Mouse (Mus musculus): Measurements from ENCODE around the gene Rai1. TPM values are rescaled to one million over a fixed set of nuclear protein-coding genes. Genes with fewer than 3 reads are reported as not detected.

Rai1 gene
- polyA plus RNA-seq, 1 experiment from 2014 or later: 22.9 TPM

- H3K4me1 ChIP-seq (replicated peaks; ENCODE audit: control insufficient read depth, insufficient read depth, low read length): peaks cover 4% of the 10 kb centered on the region; the same call in 1 of the 2 replicates
- H3K4me2 ChIP-seq (ENCODE audit: low read depth, low read length): no peak overlapping the region
- peaks cover 7% of the 10 kb centered on the region for H3K9me3 ChIP-seq (ENCODE audit: control insufficient read depth, low read length)
- no peak overlapping the region for H3K4me3 ChIP-seq (ENCODE audit: low read length)
- peaks cover 61% of the 10 kb centered on the region for H3K36me3 ChIP-seq (ENCODE audit: control insufficient read depth, insufficient read depth, low read length)
- no peaks in the 10 kb centered on the region for H3K27me3 ChIP-seq (ENCODE audit: control insufficient read depth, insufficient read depth, low read depth, low read length)
- H3K27ac ChIP-seq (ENCODE audit: low read length): no peak overlapping the region
- H3K9ac ChIP-seq (ENCODE audit: low read length): no peak overlapping the region
- no peak for ATAC-seq (ENCODE audit: low read depth)
- 74% methylated on average over 12 of the region's 12 CpGs for WGBS
Observed at GRCm38 (mm10) chr11:60198651-60199050, 93.8 kb downstream of the Rai1 start.

DNA sequence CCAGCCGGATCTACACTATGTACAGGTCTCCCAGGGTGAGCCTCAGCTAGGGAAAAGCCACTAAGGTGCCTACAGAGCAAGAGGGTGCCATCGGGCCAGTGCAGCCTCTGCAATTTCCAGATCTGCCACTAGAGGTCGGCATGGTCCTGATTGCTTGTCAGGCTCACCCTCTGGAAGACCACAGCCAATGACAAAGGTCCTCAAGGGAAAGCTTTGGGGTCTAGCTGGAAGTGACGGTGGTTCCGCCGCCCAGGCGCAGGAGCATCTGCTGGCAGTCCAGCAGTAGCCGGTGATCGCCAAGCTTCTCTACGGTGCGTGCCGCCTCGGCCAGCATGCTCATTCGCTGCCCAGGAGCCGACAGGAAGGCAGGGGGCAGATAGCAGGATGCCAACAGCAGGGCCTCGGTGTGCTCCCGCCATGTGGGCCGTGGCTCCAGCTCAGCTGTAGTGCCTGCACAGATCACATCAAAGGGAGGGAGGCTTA lies 94.9 kb downstream of the Rai1 start:
- Histone ChIP-seq H3K9me3 (ENCODE audit: control insufficient read depth, low read length) (peaks cover 4% of the 10 kb centered on the region), H3K4me1 (replicated peaks; ENCODE audit: control insufficient read depth, insufficient read depth, low read length) (peaks cover 4% of the 10 kb centered on the region; the same call in 1 of the 2 replicates), H3K36me3 (ENCODE audit: control insufficient read depth, insufficient read depth, low read length) (peaks cover 62% of the 10 kb centered on the region), H3K9ac (ENCODE audit: low read length) (no peak overlapping the region), H3K27ac (ENCODE audit: low read length) (peak overlapping the region; percentile 40; the same call in 1 of the 2 replicates), H3K27me3 (ENCODE audit: control insufficient read depth, insufficient read depth, low read depth, low read length) (no peaks in the 10 kb centered on the region), H3K4me3 (ENCODE audit: low read length) (no peak overlapping the region), H3K4me2 (ENCODE audit: low read depth, low read length) (peak overlapping the region; percentile 24; the same call in 1 of the 2 replicates)
- 17% methylated on average over 18 of the region's 18 CpGs for WGBS
- ATAC-seq (ENCODE audit: low read depth): peak; percentile 78

DNA sequence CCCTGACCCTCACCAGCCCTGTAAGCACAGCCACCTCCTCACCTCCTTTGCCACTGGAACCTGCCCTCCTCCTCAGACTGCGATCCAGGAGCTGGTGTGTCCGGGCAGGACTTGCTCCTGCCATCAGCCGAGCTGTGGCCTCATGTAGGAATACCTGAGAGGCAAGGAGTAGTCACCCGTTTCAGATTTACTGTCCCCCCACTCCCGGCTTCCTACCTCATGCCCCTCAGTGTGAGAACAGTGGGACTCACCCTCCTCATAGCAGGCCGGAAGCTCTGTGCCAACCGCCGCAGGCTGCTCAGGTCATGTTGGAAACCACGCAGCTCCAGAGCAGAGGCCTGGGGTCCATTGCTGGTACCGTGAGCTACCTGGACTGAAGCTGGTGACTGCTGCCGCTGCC lies 95.6 kb downstream of the Rai1 start:
- H3K4me3 ChIP-seq (ENCODE audit: low read length): no peak overlapping the region
- peaks cover 6% of the 10 kb centered on the region for H3K4me1 ChIP-seq (replicated peaks; ENCODE audit: control insufficient read depth, insufficient read depth, low read length)
- no peaks in the 10 kb centered on the region for H3K9me3 ChIP-seq (ENCODE audit: control insufficient read depth, low read length)
- no peak overlapping the region for H3K9ac ChIP-seq (ENCODE audit: low read length)
- WGBS: 84% methylated on average over 11 of the region's 11 CpGs
- H3K27ac ChIP-seq (ENCODE audit: low read length): no peak overlapping the region
- no peaks in the 10 kb centered on the region for H3K27me3 ChIP-seq (ENCODE audit: control insufficient read depth, insufficient read depth, low read depth, low read length)
- no peak overlapping the region for H3K4me2 ChIP-seq (ENCODE audit: low read depth, low read length)
- H3K36me3 ChIP-seq (ENCODE audit: control insufficient read depth, insufficient read depth, low read length): peaks cover 58% of the 10 kb centered on the region
- ATAC-seq (ENCODE audit: low read depth): no peak

- Histone ChIP-seq H3K27ac (ENCODE audit: low read length) (no peak overlapping the region), H3K4me1 (replicated peaks; ENCODE audit: control insufficient read depth, insufficient read depth, low read length) (peaks cover 28% of the 10 kb centered on the region), H3K27me3 (ENCODE audit: control insufficient read depth, insufficient read depth, low read depth, low read length) (no peaks in the 10 kb centered on the region), H3K4me2 (ENCODE audit: low read depth, low read length) (no peak overlapping the region), H3K9me3 (ENCODE audit: control insufficient read depth, low read length) (no peaks in the 10 kb centered on the region), H3K9ac (ENCODE audit: low read length) (no peak overlapping the region), H3K36me3 (ENCODE audit: control insufficient read depth, insufficient read depth, low read length) (peaks cover 64% of the 10 kb centered on the region), H3K4me3 (ENCODE audit: low read length) (no peak overlapping the region)
- ATAC-seq (ENCODE audit: low read depth): no peak
- WGBS: 87% methylated on average over 26 of the region's 26 CpGs
Observed at GRCm38 (mm10) chr11:60202710-60203638, 98.2 kb downstream of the Rai1 start.

DNA sequence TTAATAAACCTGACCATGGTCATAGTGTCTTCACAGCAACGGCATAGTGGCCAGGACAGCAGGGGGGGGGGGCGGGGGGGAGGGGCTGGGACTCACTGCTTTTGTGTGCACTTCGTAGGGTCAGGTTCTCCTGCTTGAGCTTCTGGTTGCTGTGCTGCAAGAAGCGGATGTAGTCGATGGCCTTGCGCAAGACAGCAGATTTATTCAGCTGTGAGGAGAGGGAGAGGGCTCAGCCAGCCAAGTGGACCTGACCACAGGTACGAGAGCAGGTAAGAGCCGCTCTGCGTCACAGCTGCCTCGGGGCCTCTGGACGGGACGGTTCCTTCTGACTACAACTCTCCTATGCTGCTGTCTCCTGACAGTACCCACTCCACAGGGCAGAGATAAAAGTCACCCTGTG lies 100.2 kb downstream of the Rai1 start:
- Histone ChIP-seq H3K27ac (ENCODE audit: low read length) (peak overlapping the region; percentile 62), H3K9ac (ENCODE audit: low read length) (no peak overlapping the region), H3K4me1 (replicated peaks; ENCODE audit: control insufficient read depth, insufficient read depth, low read length) (peaks cover 45% of the 10 kb centered on the region), H3K4me3 (ENCODE audit: low read length) (no peak overlapping the region), H3K27me3 (ENCODE audit: control insufficient read depth, insufficient read depth, low read depth, low read length) (no peaks in the 10 kb centered on the region), H3K9me3 (ENCODE audit: control insufficient read depth, low read length) (no peaks in the 10 kb centered on the region), H3K4me2 (ENCODE audit: low read depth, low read length) (no peak overlapping the region), H3K36me3 (ENCODE audit: control insufficient read depth, insufficient read depth, low read length) (peaks cover 50% of the 10 kb centered on the region)
- 63% methylated on average over 11 of the region's 12 CpGs for WGBS
- peak; percentile 23; the same call in 1 of the 2 replicates for ATAC-seq (ENCODE audit: low read depth)

- no peak overlapping the region for H3K9ac ChIP-seq (ENCODE audit: low read length)
Observed at GRCm38 (mm10) chr11:60206207-60206606, 101.4 kb downstream of the Rai1 start.

DNA sequence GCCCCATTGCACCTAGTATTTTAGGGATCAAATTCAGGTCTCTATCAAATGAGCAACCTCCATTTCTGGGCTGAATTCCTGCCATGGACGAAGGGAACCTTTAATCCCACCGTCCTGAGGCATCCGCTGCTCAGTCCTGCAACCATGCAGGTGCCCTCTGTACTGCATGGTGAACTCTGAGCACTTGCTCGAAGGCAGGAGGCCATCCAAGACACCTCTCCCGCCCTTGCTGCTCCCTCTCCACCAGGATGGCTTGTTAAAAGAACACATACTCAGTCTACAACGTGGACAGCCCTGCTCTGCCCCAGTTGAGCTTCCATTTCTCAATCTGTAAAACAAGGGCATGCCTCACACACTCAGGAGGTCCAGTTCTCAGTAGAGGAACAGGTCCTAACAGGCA lies 103.4 kb downstream of the Rai1 start:
- peak overlapping the region; percentile 54 for H3K4me3 ChIP-seq (ENCODE audit: low read length)
- H3K36me3 ChIP-seq (ENCODE audit: control insufficient read depth, insufficient read depth, low read length): peaks cover 22% of the 10 kb centered on the region
- no peaks in the 10 kb centered on the region for H3K27me3 ChIP-seq (ENCODE audit: control insufficient read depth, insufficient read depth, low read depth, low read length)
- 46% methylated on average over 6 of the region's 6 CpGs for WGBS
- peak overlapping the region; percentile 63 for H3K9ac ChIP-seq (ENCODE audit: low read length)
- no peak for ATAC-seq (ENCODE audit: low read depth)
- H3K4me1 ChIP-seq (replicated peaks; ENCODE audit: control insufficient read depth, insufficient read depth, low read length): peaks cover 68% of the 10 kb centered on the region
- peak overlapping the region; percentile 68 for H3K4me2 ChIP-seq (ENCODE audit: low read depth, low read length)
- no peaks in the 10 kb centered on the region for H3K9me3 ChIP-seq (ENCODE audit: control insufficient read depth, low read length)
- H3K27ac ChIP-seq (ENCODE audit: low read length): peak overlapping the region; percentile 93

More at GRCm38 (mm10) chr11:60206207-60206606, 101.4 kb downstream of the Rai1 start:
- H3K4me3 ChIP-seq (ENCODE audit: low read length): no peak overlapping the region
- 38% methylated on average over 5 of the region's 5 CpGs for WGBS
- H3K27ac ChIP-seq (ENCODE audit: low read length): 0 out of 2 replicates have a peak overlapping the region, but pooled peaks have one; percentile 8
- H3K9me3 ChIP-seq (ENCODE audit: control insufficient read depth, low read length): no peaks in the 10 kb centered on the region
- no peak for ATAC-seq (ENCODE audit: low read depth)
- H3K4me1 ChIP-seq (replicated peaks; ENCODE audit: control insufficient read depth, insufficient read depth, low read length): peaks cover 51% of the 10 kb centered on the region
- H3K36me3 ChIP-seq (ENCODE audit: control insufficient read depth, insufficient read depth, low read length): peaks cover 42% of the 10 kb centered on the region
- H3K27me3 ChIP-seq (ENCODE audit: control insufficient read depth, insufficient read depth, low read depth, low read length): no peaks in the 10 kb centered on the region
- no peak overlapping the region for H3K4me2 ChIP-seq (ENCODE audit: low read depth, low read length)

GRCm38 (mm10) chr11:60208712-60209111 lies 103.9 kb downstream of the Rai1 start:
- no peaks in the 10 kb centered on the region for H3K27me3 ChIP-seq (ENCODE audit: control insufficient read depth, insufficient read depth, low read depth, low read length)
- peak overlapping the region; percentile 63 for H3K9ac ChIP-seq (ENCODE audit: low read length)
- H3K27ac ChIP-seq (ENCODE audit: low read length): peak overlapping the region; percentile 93
- peaks cover 17% of the 10 kb centered on the region for H3K36me3 ChIP-seq (ENCODE audit: control insufficient read depth, insufficient read depth, low read length)
- peak overlapping the region; percentile 54 for H3K4me3 ChIP-seq (ENCODE audit: low read length)
- peaks cover 73% of the 10 kb centered on the region for H3K4me1 ChIP-seq (replicated peaks; ENCODE audit: control insufficient read depth, insufficient read depth, low read length)
- peak overlapping the region; percentile 68 for H3K4me2 ChIP-seq (ENCODE audit: low read depth, low read length)
- no peaks in the 10 kb centered on the region for H3K9me3 ChIP-seq (ENCODE audit: control insufficient read depth, low read length)
- 18% methylated on average over 4 of the region's 4 CpGs for WGBS
- ATAC-seq (ENCODE audit: low read depth): no peak

GRCm38 (mm10) chr11:60209217-60209932 lies 104.6 kb downstream of the Rai1 start:
- WGBS: 20% methylated on average over 7 of the region's 7 CpGs
- peak overlapping the region; percentile 68 for H3K4me2 ChIP-seq (ENCODE audit: low read depth, low read length)
- H3K4me1 ChIP-seq (replicated peaks; ENCODE audit: control insufficient read depth, insufficient read depth, low read length): peaks cover 74% of the 10 kb centered on the region
- no peaks in the 10 kb centered on the region for H3K9me3 ChIP-seq (ENCODE audit: control insufficient read depth, low read length)
- peak overlapping the region; percentile 93 for H3K27ac ChIP-seq (ENCODE audit: low read length)
- ATAC-seq (ENCODE audit: low read depth): peak; percentile 66
- H3K27me3 ChIP-seq (ENCODE audit: control insufficient read depth, insufficient read depth, low read depth, low read length): no peaks in the 10 kb centered on the region
- peaks cover 10% of the 10 kb centered on the region; the same call in 1 of the 2 replicates for H3K36me3 ChIP-seq (ENCODE audit: control insufficient read depth, insufficient read depth, low read length)
- H3K4me3 ChIP-seq (ENCODE audit: low read length): peak overlapping the region; percentile 54
- peak overlapping the region; percentile 63 for H3K9ac ChIP-seq (ENCODE audit: low read length)
